19 mouse cellular contexts compared by ENCODE assay signal in genomic region chr2:105219229-105219628, GRCm38 (mm10).
"Had no signal": no experiment of that assay in that cellular context is flagged by ENCODE, and none has a peak within 500 bp of the region (broad histone marks: within the 10 kb centered on the region; RNA-seq: fewer than 3 reads in every experiment).

No protein-coding gene starts in this region.

- DNase-seq: lung, adult 18-20 months; lung, embryonic 14.5 days; lung, postnatal 10 days; lung, postnatal 4 days; midbrain, embryonic 14.5 days; retina, postnatal 1 day; right cerebral cortex, adult 18-20 months; right cerebral cortex, postnatal 4 days; spleen, adult 18-20 months; thymus, adult 18-20 months; thymus, postnatal 14 days; thymus, postnatal 36 days had no signal

- H3K27ac ChIP-seq: midbrain, embryonic 10.5 days; midbrain, embryonic 12.5 days; neural tube, embryonic 13.5 days; neural tube, embryonic 15.5 days had no signal

- H3K4me3 ChIP-seq: megakaryocyte, embryonic 14.5 days; midbrain, embryonic 10.5 days; midbrain, embryonic 12.5 days; myocyte; neural tube, embryonic 13.5 days; neural tube, embryonic 15.5 days had no signal

- ATAC-seq: midbrain, embryonic 16.5 days had no signal
